Comparison of ENCODE assay signal across 22 mouse cellular contexts in genomic region chr14:77519701-77520100, GRCm38 (mm10).
DNase-seq lines count a peak whose midpoint lies in the region; TF ChIP-seq lines count a peak whose summit lies in the region.
"Had no signal": no experiment of that assay in that cellular context is flagged by ENCODE, and none has a peak within 500 bp of the region (broad histone marks: within the 10 kb centered on the region; RNA-seq: fewer than 3 reads in every experiment).

No protein-coding gene starts in this region.

- H3K4me3 ChIP-seq in E14TG2a.4 (replicated peaks; ENCODE audit: low read length) (peak overlapping the region; percentile 86), ES-Bruce4 (ENCODE audit: low read depth, low read length) (no peak overlapping the region), macrophage (ENCODE audit: inconsistent target) (no peak overlapping the region)
- H3K4me3 ChIP-seq: embryonic facial prominence, embryonic 10.5 days; embryonic facial prominence, embryonic 13.5 days; erythroblast, embryonic 14.5 days; forebrain, embryonic 12.5 days; forebrain, embryonic 15.5 days; hindbrain, embryonic 10.5 days; hindbrain, embryonic 13.5 days; intestine, embryonic 15.5 days had no signal

- H3K9me3 ChIP-seq in E14TG2a.4 (ENCODE audit: low read length) (no peaks in the 10 kb centered on the region), ES-Bruce4 (replicated peaks; ENCODE audit: control insufficient read depth, insufficient read depth, low read length, poor library complexity, severe bottlenecking) (peaks cover 16% of the 10 kb centered on the region)
- H3K9me3 ChIP-seq: embryonic facial prominence, embryonic 10.5 days; embryonic facial prominence, embryonic 13.5 days; forebrain, embryonic 12.5 days; forebrain, embryonic 15.5 days; hindbrain, embryonic 10.5 days; hindbrain, embryonic 13.5 days; intestine, embryonic 15.5 days had no signal

- peak; percentile 98 for DNase-seq in R1 (ENCODE audit: low read depth, low spot score)
- DNase-seq in adrenal gland, adult 18-20 months (ENCODE audit: low spot score in 2 of 2), result no peak
- no peak for DNase-seq in cerebellum, adult 18-20 months
- DNase-seq: adrenal gland, postnatal 10 days; cerebellum, adult 11 months; cerebellum, adult 8-10 months; cerebellum, postnatal 10 days; cerebellum, postnatal 36 days; embryo, embryonic 11 days; gastrocnemius, postnatal 25 days; kidney, adult 11 months had no signal

- H3K9ac ChIP-seq in ES-Bruce4 (ENCODE audit: low read depth, poor library complexity, severe bottlenecking), result peak overlapping the region; percentile 66; the same call in 1 of the 2 replicates
- H3K9ac ChIP-seq: embryonic facial prominence, embryonic 13.5 days; forebrain, embryonic 12.5 days; forebrain, embryonic 15.5 days; hindbrain, embryonic 13.5 days; intestine, embryonic 15.5 days had no signal

- 100% methylated on average over 1 of the region's 1 CpGs for WGBS in macrophage (ENCODE audit: missing documents)

- peaks cover 29% of the 10 kb centered on the region for H3K36me3 ChIP-seq in E14TG2a.4 (ENCODE audit: insufficient read depth, low read length)
- H3K36me3 ChIP-seq in ES-Bruce4 (ENCODE audit: control insufficient read depth, insufficient read depth, low read length, poor library complexity, severe bottlenecking), result peaks cover 10% of the 10 kb centered on the region
- no peaks in the 10 kb centered on the region for H3K36me3 ChIP-seq in macrophage (ENCODE audit: inconsistent target)
- H3K36me3 ChIP-seq: embryonic facial prominence, embryonic 10.5 days; embryonic facial prominence, embryonic 13.5 days; forebrain, embryonic 12.5 days; forebrain, embryonic 15.5 days; hindbrain, embryonic 10.5 days; hindbrain, embryonic 13.5 days; intestine, embryonic 15.5 days had no signal

- H3K79me2 ChIP-seq in macrophage (ENCODE audit: inconsistent target), result no peaks in the 10 kb centered on the region

- TF ChIP-seq CTCF in E14TG2a.4 (conservative IDR thresholded peaks at IDR 0.05; ENCODE audit: low read length) (no peak), ES-Bruce4 (IDR thresholded peaks at IDR 0.05; ENCODE audit: low read depth, low read length) (no peak)

- H3K27ac ChIP-seq in ES-Bruce4 (ENCODE audit: insufficient read depth, low read length) (peak overlapping the region; percentile 99), macrophage (peak overlapping the region; percentile 32; the same call in 1 of the 2 replicates)
- H3K27ac ChIP-seq: embryonic facial prominence, embryonic 10.5 days; embryonic facial prominence, embryonic 13.5 days; forebrain, embryonic 12.5 days; forebrain, embryonic 15.5 days; hindbrain, embryonic 10.5 days; hindbrain, embryonic 13.5 days; intestine, embryonic 15.5 days had no signal

- TF ChIP-seq EP300 in ES-Bruce4 (IDR thresholded peaks at IDR 0.05; ENCODE audit: insufficient read depth, low read depth, low read length), result no peak

- no peak for TF ChIP-seq POLR2A in ES-Bruce4 (IDR thresholded peaks at IDR 0.05; ENCODE audit: insufficient read depth, low read length)

- H3K4me1 ChIP-seq in E14TG2a.4 (replicated peaks; ENCODE audit: low read depth, low read length) (peaks cover 77% of the 10 kb centered on the region), ES-Bruce4 (ENCODE audit: control insufficient read depth, insufficient read depth, low read length) (peaks cover 4% of the 10 kb centered on the region)
- H3K4me1 ChIP-seq: embryonic facial prominence, embryonic 10.5 days; embryonic facial prominence, embryonic 13.5 days; forebrain, embryonic 15.5 days; hindbrain, embryonic 13.5 days; intestine, embryonic 15.5 days had no signal

- H3K27me3 ChIP-seq in E14TG2a.4 (ENCODE audit: insufficient read depth, low read length) (no peaks in the 10 kb centered on the region), ES-Bruce4 (ENCODE audit: control insufficient read depth, insufficient read depth, low read length, poor library complexity, severe bottlenecking) (no peaks in the 10 kb centered on the region)
- H3K27me3 ChIP-seq: embryonic facial prominence, embryonic 13.5 days; forebrain, embryonic 12.5 days; forebrain, embryonic 15.5 days; hindbrain, embryonic 13.5 days; intestine, embryonic 15.5 days had no signal
